Mouse (Mus musculus): ENCODE measurements around the gene Nova2. TPM values are rescaled to one million over a fixed set of nuclear protein-coding genes. Genes with fewer than 3 reads are reported as not detected.
A peak's percentile ranks its signal among the peaks of the same experiment; 100 is the strongest.

Nova2 gene
- polyA plus RNA-seq, 1 experiment from 2014 or later: 1.1 TPM

- Histone ChIP-seq H3K27me3 (no peaks in the 10 kb centered on the region), H3K27ac (no peak overlapping the region), H3K4me2 (replicated peaks) (no peak overlapping the region), H3K4me3 (no peak overlapping the region), H3K36me3 (peaks cover 35% of the 10 kb centered on the region), H3K4me1 (no peaks in the 10 kb centered on the region), H3K9ac (no peak overlapping the region), H3K9me3 (no peaks in the 10 kb centered on the region)
- 91% methylated on average over 2 of the region's 2 CpGs for WGBS
- ATAC-seq (ENCODE audit: insufficient number of reproducible peaks, insufficient read depth, low FRiP score, low TSS enrichment): no peak
Measured at GRCm38 (mm10) chr7:18900513-18900912, 25.2 kb upstream of the Nova2 start.

- Histone ChIP-seq H3K9me3 (no peaks in the 10 kb centered on the region), H3K36me3 (peaks cover 35% of the 10 kb centered on the region), H3K4me3 (no peak overlapping the region), H3K27me3 (no peaks in the 10 kb centered on the region), H3K4me2 (replicated peaks) (no peak overlapping the region), H3K4me1 (no peaks in the 10 kb centered on the region), H3K27ac (no peak overlapping the region), H3K9ac (no peak overlapping the region)
- no peak for ATAC-seq (ENCODE audit: insufficient number of reproducible peaks, insufficient read depth, low FRiP score, low TSS enrichment)
- 78% methylated on average over 3 of the region's 3 CpGs for WGBS
Measured at GRCm38 (mm10) chr7:18902486-18902885, 23.2 kb upstream of the Nova2 start.

- no peaks in the 10 kb centered on the region for H3K9me3 ChIP-seq
- no peak overlapping the region for H3K27ac ChIP-seq
- H3K9ac ChIP-seq: no peak overlapping the region
- no peak overlapping the region for H3K4me3 ChIP-seq
- no peaks in the 10 kb centered on the region for H3K27me3 ChIP-seq
- ATAC-seq (ENCODE audit: insufficient number of reproducible peaks, insufficient read depth, low FRiP score, low TSS enrichment): no peak
- H3K4me2 ChIP-seq (replicated peaks): no peak overlapping the region
- H3K36me3 ChIP-seq: peaks cover 13% of the 10 kb centered on the region
- H3K4me1 ChIP-seq: peaks cover 10% of the 10 kb centered on the region
- 76% methylated on average over 3 of the region's 3 CpGs for WGBS
Measured at GRCm38 (mm10) chr7:18904971-18905370, 20.7 kb upstream of the Nova2 start.

GRCm38 (mm10) chr7:18909797-18910196 is 15.9 kb upstream of the Nova2 start:
- H3K4me3 ChIP-seq: peak overlapping the region; percentile 67
- H3K27me3 ChIP-seq: no peaks in the 10 kb centered on the region
- H3K4me1 ChIP-seq: peaks cover 13% of the 10 kb centered on the region
- no peaks in the 10 kb centered on the region for H3K36me3 ChIP-seq
- H3K9me3 ChIP-seq: no peaks in the 10 kb centered on the region
- peak overlapping the region; percentile 59 for H3K4me2 ChIP-seq (replicated peaks)
- 8% methylated on average over 17 of the region's 17 CpGs for WGBS
- ATAC-seq (ENCODE audit: insufficient number of reproducible peaks, insufficient read depth, low FRiP score, low TSS enrichment): peak; percentile 6; the same call in 1 of the 2 replicates
- peak overlapping the region; percentile 67 for H3K9ac ChIP-seq
- H3K27ac ChIP-seq: no peak overlapping the region

GRCm38 (mm10) chr7:18910241-18910831 is 15.4 kb upstream of the Nova2 start, which contains the start of gene Ccdc61:
Ccdc61 (minus strand) TSS chr7:18910415.
- WGBS: under 1% methylated on average over 33 of the region's 33 CpGs
- Histone ChIP-seq H3K9me3 (no peaks in the 10 kb centered on the region), H3K27me3 (no peaks in the 10 kb centered on the region), H3K4me3 (peak within 1 kb of the TSS; percentile 67), H3K9ac (peak within 1 kb of the TSS; percentile 67), H3K27ac (no peak within 1 kb of the TSS), H3K4me1 (peaks cover 13% of the 10 kb centered on the region), H3K36me3 (no peaks in the 10 kb centered on the region), H3K4me2 (replicated peaks) (peak within 1 kb of the TSS; percentile 59)
- ATAC-seq (ENCODE audit: insufficient number of reproducible peaks, insufficient read depth, low FRiP score, low TSS enrichment): peak; percentile 99

GRCm38 (mm10) chr7:18916254-18916653 is 9.4 kb upstream of the Nova2 start:
- whole genome bisulfite sequencing: 71% methylated on average over 4 of the region's 4 CpGs
- Histone ChIP-seq H3K4me1 (no peaks in the 10 kb centered on the region; the same call in 1 of the 2 replicates), H3K4me3 (no peak overlapping the region), H3K27ac (no peak overlapping the region), H3K9me3 (no peaks in the 10 kb centered on the region), H3K9ac (no peak overlapping the region), H3K27me3 (peaks cover 3% of the 10 kb centered on the region; the same call in 1 of the 2 replicates), H3K36me3 (no peaks in the 10 kb centered on the region), H3K4me2 (replicated peaks) (no peak overlapping the region)
- no peak for ATAC-seq (ENCODE audit: insufficient number of reproducible peaks, insufficient read depth, low FRiP score, low TSS enrichment)

- Histone ChIP-seq H3K27me3 (peaks cover 12% of the 10 kb centered on the region), H3K27ac (no peak overlapping the region), H3K4me2 (replicated peaks) (no peak overlapping the region), H3K36me3 (no peaks in the 10 kb centered on the region), H3K9ac (no peak overlapping the region), H3K9me3 (no peaks in the 10 kb centered on the region), H3K4me1 (no peaks in the 10 kb centered on the region), H3K4me3 (no peak overlapping the region)
- 68% methylated on average over 3 of the region's 3 CpGs for WGBS
- no peak for ATAC-seq (ENCODE audit: insufficient number of reproducible peaks, insufficient read depth, low FRiP score, low TSS enrichment)
Measured at GRCm38 (mm10) chr7:18917931-18918330, 7.8 kb upstream of the Nova2 start.

GRCm38 (mm10) chr7:18921069-18921468 is 4.6 kb upstream of the Nova2 start:
- no peak overlapping the region for H3K4me3 ChIP-seq
- no peak overlapping the region for H3K9ac ChIP-seq
- peak overlapping the region; percentile 36 for H3K4me2 ChIP-seq (replicated peaks)
- no peak for ATAC-seq (ENCODE audit: insufficient number of reproducible peaks, insufficient read depth, low FRiP score, low TSS enrichment)
- H3K27me3 ChIP-seq: peaks cover 42% of the 10 kb centered on the region
- no peak overlapping the region for H3K27ac ChIP-seq
- WGBS: under 1% methylated on average over 12 of the region's 12 CpGs
- 0 out of 2 replicates have a peak, but pooled peaks cover 6% of the 10 kb centered on the region for H3K4me1 ChIP-seq
- no peaks in the 10 kb centered on the region for H3K9me3 ChIP-seq
- no peaks in the 10 kb centered on the region for H3K36me3 ChIP-seq

GRCm38 (mm10) chr7:18922807-18923206 is 2.9 kb upstream of the Nova2 start:
- H3K27me3 ChIP-seq: peaks cover 60% of the 10 kb centered on the region
- H3K4me3 ChIP-seq: no peak overlapping the region
- ATAC-seq (ENCODE audit: insufficient number of reproducible peaks, insufficient read depth, low FRiP score, low TSS enrichment): no peak
- no peak overlapping the region for H3K9ac ChIP-seq
- no peaks in the 10 kb centered on the region for H3K9me3 ChIP-seq
- H3K4me2 ChIP-seq (replicated peaks): no peak overlapping the region
- no peak overlapping the region for H3K27ac ChIP-seq
- H3K4me1 ChIP-seq: 0 out of 2 replicates have a peak, but pooled peaks cover 6% of the 10 kb centered on the region
- no peaks in the 10 kb centered on the region for H3K36me3 ChIP-seq
- 53% methylated on average over 5 of the region's 5 CpGs for WGBS

GRCm38 (mm10) chr7:18923267-18923666 is 2.4 kb upstream of the Nova2 start:
- H3K4me1 ChIP-seq: 0 out of 2 replicates have a peak, but pooled peaks cover 6% of the 10 kb centered on the region
- H3K4me2 ChIP-seq (replicated peaks): no peak overlapping the region
- no peaks in the 10 kb centered on the region for H3K36me3 ChIP-seq
- peaks cover 64% of the 10 kb centered on the region for H3K27me3 ChIP-seq
- H3K4me3 ChIP-seq: no peak overlapping the region
- no peak for ATAC-seq (ENCODE audit: insufficient number of reproducible peaks, insufficient read depth, low FRiP score, low TSS enrichment)
- no peak overlapping the region for H3K9ac ChIP-seq
- 72% methylated on average over 11 of the region's 11 CpGs for WGBS
- no peaks in the 10 kb centered on the region for H3K9me3 ChIP-seq
- H3K27ac ChIP-seq: no peak overlapping the region

GRCm38 (mm10) chr7:18923711-18924191 is 1.9 kb upstream of the Nova2 start:
- Histone ChIP-seq H3K9me3 (no peaks in the 10 kb centered on the region), H3K36me3 (no peaks in the 10 kb centered on the region), H3K27me3 (peaks cover 66% of the 10 kb centered on the region), H3K4me1 (0 out of 2 replicates have a peak, but pooled peaks cover 6% of the 10 kb centered on the region), H3K4me3 (no peak overlapping the region), H3K27ac (no peak overlapping the region), H3K4me2 (replicated peaks) (no peak overlapping the region), H3K9ac (no peak overlapping the region)
- ATAC-seq (ENCODE audit: insufficient number of reproducible peaks, insufficient read depth, low FRiP score, low TSS enrichment): no peak
- WGBS: 15% methylated on average over 4 of the region's 4 CpGs

GRCm38 (mm10) chr7:18924321-18924720 is 1.4 kb upstream of the Nova2 start:
- no peak overlapping the region for H3K4me2 ChIP-seq (replicated peaks)
- H3K4me1 ChIP-seq: 0 out of 2 replicates have a peak, but pooled peaks cover 6% of the 10 kb centered on the region

More at GRCm38 (mm10) chr7:18924321-18924720, 1.4 kb upstream of the Nova2 start:
- no peak for ATAC-seq (ENCODE audit: insufficient number of reproducible peaks, insufficient read depth, low FRiP score, low TSS enrichment)
- H3K36me3 ChIP-seq: no peaks in the 10 kb centered on the region
- H3K9me3 ChIP-seq: no peaks in the 10 kb centered on the region
- H3K27ac ChIP-seq: no peak overlapping the region
- no peak overlapping the region for H3K4me3 ChIP-seq
- no peak overlapping the region for H3K9ac ChIP-seq
- H3K27me3 ChIP-seq: peaks cover 66% of the 10 kb centered on the region
- WGBS: 8% methylated on average over 8 of the region's 8 CpGs
